7 mouse cellular contexts compared by ENCODE assay signal in the genomic region with DNA sequence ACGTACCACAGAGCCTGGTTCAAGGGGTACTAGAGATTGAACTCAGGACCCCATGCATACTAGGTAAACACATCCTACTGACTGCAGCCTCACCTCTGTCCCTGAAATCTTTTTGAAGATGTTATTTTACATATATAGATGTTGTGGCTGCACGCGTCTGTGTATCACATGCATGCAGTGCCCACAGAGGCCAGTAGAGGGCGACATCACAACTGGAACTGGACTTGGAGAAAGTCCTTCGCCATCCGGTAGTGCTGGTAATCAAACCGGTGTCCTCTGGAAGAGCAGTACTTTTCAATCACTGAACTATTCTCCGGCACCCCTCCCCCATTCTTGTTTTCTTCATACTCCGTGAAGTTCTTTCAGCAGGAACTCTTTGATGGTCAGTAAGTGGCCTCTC. TPM values are rescaled to one million over a fixed set of nuclear protein-coding genes. Genes with fewer than 3 reads are reported as not detected.
DNase-seq lines count a peak whose midpoint lies in the region; ATAC-seq and TF ChIP-seq lines count a peak whose summit lies in the region.

No protein-coding gene starts in this region.

- H3K4me3 ChIP-seq in ES-E14 (ENCODE audit: insufficient read depth in 1 of 2, low read depth in 1 of 2, low read length in 2 of 2, poor library complexity in 1 of 2, severe bottlenecking in 1 of 2) = peak overlapping the region in 1 of 2 experiments; percentile 6; a peak in 1 of 4 replicates
- no peak overlapping the region for H3K4me3 ChIP-seq in heart, embryonic 14.5 days (ENCODE audit: control insufficient read depth in 1 of 2, insufficient read depth in 1 of 2, low read depth in 1 of 2, low read length in 2 of 2)

- WGBS in heart, embryonic 14.5 days = 28% methylated on average over 9 of the region's 9 CpGs

- H3K9me3 ChIP-seq in ES-E14 (ENCODE audit: control insufficient read depth, insufficient read depth, low read depth, low read length) = no peaks in the 10 kb centered on the region
- H3K9me3 ChIP-seq in heart, embryonic 14.5 days (ENCODE audit: control insufficient read depth, low read length) = 0 out of 2 replicates have a peak, but pooled peaks cover 3% of the 10 kb centered on the region

- H3K27me3 ChIP-seq in heart, embryonic 14.5 days (ENCODE audit: control insufficient read depth, insufficient read depth, low read length) = peaks cover 3% of the 10 kb centered on the region; the same call in 1 of the 2 replicates

- peak overlapping the region; percentile 17; the same call in 1 of the 2 replicates for H3K4me2 ChIP-seq in heart, embryonic 14.5 days (ENCODE audit: low read length)

- H3K27ac ChIP-seq in ES-E14 (ENCODE audit: insufficient read depth, low read depth, low read length, poor library complexity, severe bottlenecking) = no peak overlapping the region; the same call in 1 of the 2 replicates
- H3K27ac ChIP-seq in heart, embryonic 14.5 days (replicated peaks in 1 of 2; ENCODE audit: control insufficient read depth in 1 of 2, insufficient read depth in 1 of 2, low read depth in 2 of 2, low read length in 2 of 2) = no peak overlapping the region

- peak overlapping the region; percentile 44; the same call in 1 of the 2 replicates for H3K9ac ChIP-seq in ES-E14 (ENCODE audit: insufficient read depth, low read depth, low read length, poor library complexity, severe bottlenecking)
- H3K9ac ChIP-seq in heart, embryonic 14.5 days (ENCODE audit: low read length) = no peak overlapping the region

- H3K4me1 ChIP-seq in ES-E14 (ENCODE audit: control insufficient read depth in 2 of 2, insufficient read depth in 2 of 2, low read length in 2 of 2, poor library complexity in 1 of 2) = peaks cover 7 to 18% of the 10 kb centered on the region in 2 experiments; a peak in 3 of 4 replicates
- peaks cover 4 to 7% of the 10 kb centered on the region in 2 experiments; a peak in 2 of 4 replicates for H3K4me1 ChIP-seq in heart, embryonic 14.5 days (ENCODE audit: control insufficient read depth in 2 of 2, insufficient read depth in 2 of 2, low read length in 2 of 2)

- in situ Hi-C loops in ES-E14 (cut with MboI; ENCODE audit: low sequenced_read_pairs in 2 of 2, unreplicated experiment in 2 of 2) = no loop called here

- peak; percentile 52 to 60 for DNase-seq in layer of hippocampus, postnatal 10 days (ENCODE audit: low spot score in 2 of 2)
- no peak for DNase-seq in layer of hippocampus, adult 9-11 months
- DNase-seq in ES-E14 (ENCODE audit: low read depth, low spot score) = peak; percentile 86
- peak; percentile 73 to 74 for DNase-seq in adrenal gland, postnatal 36 days
- peak; percentile 78 for DNase-seq in lung, postnatal 10 days
- peak; percentile 89 for DNase-seq in testis, postnatal 10 days (ENCODE audit: low spot score)

- no peaks in the 10 kb centered on the region for H3K36me3 ChIP-seq in ES-E14 (ENCODE audit: control insufficient read depth, insufficient read depth, low read length, poor library complexity, severe bottlenecking)
- H3K36me3 ChIP-seq in heart, embryonic 14.5 days (ENCODE audit: control insufficient read depth, insufficient read depth, low read length) = no peaks in the 10 kb centered on the region

- ATAC-seq in heart, embryonic 14.5 days (ENCODE audit: insufficient number of reproducible peaks, insufficient read depth, low FRiP score, low read depth) = no peak

TF ChIP-seq in ES-E14, 5 proteins besides CTCF, POLR2A, EP300 and RAD21:
- peak; percentile 44; the same call in 1 of the 2 replicates for TF ChIP-seq ZC3H11A (IDR thresholded peaks at IDR 0.05; ENCODE audit: borderline replicate concordance, low read depth, low read length)
- no peak for TF ChIP-seq CHD2 (IDR thresholded peaks at IDR 0.05; ENCODE audit: low read depth, low read length)

RNA-seq across cellular contexts. Expression of a gene that starts 24.4 kb away (rescaled TPM):
- total RNA-seq in layer of hippocampus, postnatal 10 days (2021) = 10 to 100 TPM; 29.3 to 33.2 TPM
- total RNA-seq in ES-E14 (2012; rRNA removed) = 36.4 and 53.2 TPM in 2 replicates
- 10 to 100 TPM; 29.3 to 42.4 TPM for total RNA-seq in adrenal gland, postnatal 36 days (2021)
- polyA plus RNA-seq in heart, embryonic 14.5 days (2014; fragmentation: Nextera tagmentation; extraction: Ambion mirVana) = 8.2 and 10.5 TPM in 2 replicates

RNA-seq across cellular contexts. Expression of a gene that starts 31.5 kb away (rescaled TPM):
- 10 to 100 TPM; 11.8 to 14.0 TPM for total RNA-seq in layer of hippocampus, postnatal 10 days (2021)
- total RNA-seq in ES-E14 (2012; rRNA removed) = 6.7 and 8.2 TPM in 2 replicates
- total RNA-seq in adrenal gland, postnatal 36 days (2021) = 10 to 100 TPM in 1 of 2 experiments, 1 to 10 TPM in 1; 9.9 to 10.5 TPM
- polyA plus RNA-seq in heart, embryonic 14.5 days (2014; fragmentation: Nextera tagmentation; extraction: Ambion mirVana) = 6.8 TPM in 2 replicates

RNA-seq across cellular contexts. Expression of a gene that starts 52.7 kb away (rescaled TPM):
- 1 to 10 TPM; 2.4 to 2.9 TPM for total RNA-seq in layer of hippocampus, postnatal 10 days (2021)
- 44.1 and 74.5 TPM in 2 replicates for total RNA-seq in ES-E14 (2012; rRNA removed)
- total RNA-seq in adrenal gland, postnatal 36 days (2021) = 1 to 10 TPM; 5.9 to 6.3 TPM
- 1.7 TPM in 2 replicates for polyA plus RNA-seq in heart, embryonic 14.5 days (2014; fragmentation: Nextera tagmentation; extraction: Ambion mirVana)
